Mouse (Mus musculus) thymus, adult 2 months (tissue): ENCODE measurements around the gene Mrto4. TPM values are rescaled to one million over a fixed set of nuclear protein-coding genes. Genes with fewer than 3 reads are reported as not detected.

ENCODE experiments used
- DNase-seq: peaks from one replicate; pipeline ENCODE4 v3.0.0; 2021
- H3K27ac ChIP-seq: fragments of 200-500 bp; 2 replicates; pipeline ENCODE4 v1.5.1; 2012; ENCODE audit warnings: low read length, control low read depth; ENCODE audit not compliant: control insufficient read depth, insufficient read depth
- H3K27me3 ChIP-seq: fragments of 200-500 bp; 2 replicates; pipeline ENCODE4 v1.6.1; 2012; ENCODE audit warnings: mild to moderate bottlenecking, low read length, moderate library complexity, mixed read lengths; ENCODE audit not compliant: control insufficient read depth, insufficient read depth
- H3K36me3 ChIP-seq: fragments of 200-500 bp; 2 replicates; pipeline ENCODE4 v1.6.1; 2012; ENCODE audit warnings: mild to moderate bottlenecking, low read length, moderate library complexity; ENCODE audit not compliant: control insufficient read depth, insufficient read depth
- H3K4me1 ChIP-seq: fragments of 200-500 bp; replicated peaks from 2 replicates; pipeline ENCODE4 v1.6.1; 2012; ENCODE audit warnings: low read length; ENCODE audit not compliant: control insufficient read depth, insufficient read depth
- H3K4me3 ChIP-seq: fragments of 200-500 bp; 2 replicates; pipeline ENCODE4 v1.5.1; 2012; ENCODE audit warnings: mild to moderate bottlenecking, low read length, control low read depth, moderate library complexity; ENCODE audit not compliant: control insufficient read depth, insufficient read depth
- CTCF ChIP-seq: fragments of 200-500 bp; IDR thresholded peaks from 2 replicates; pipeline ENCODE4 v1.5.1; 2012; ENCODE audit warnings: mild to moderate bottlenecking, control low read depth, low read length, moderate library complexity, borderline replicate concordance; ENCODE audit not compliant: control insufficient read depth, poor library complexity, insufficient read depth; ENCODE audit errors: extremely low read depth
- POLR2A ChIP-seq: fragments of 200-500 bp; IDR thresholded peaks from 2 replicates; pipeline ENCODE4 v1.6.1; 2012; ENCODE audit warnings: mild to moderate bottlenecking, low read length, control low read depth, moderate library complexity; ENCODE audit not compliant: control insufficient read depth, poor library complexity, insufficient read depth; ENCODE audit errors: extremely low read depth
- WGBS: fragments of 180-500 bp; shearing (Covaris S2); methylation state at CpG from one replicate; pipeline ENCODE4 v1.1.7; 2018; 5-methylcytosine and 5-hydroxymethylcytosine counted together
- polyA plus RNA-seq: library from polyadenylated mRNA; depleted of rRNA; stranded (reverse); fragments of >200 nt; gene quantifications from 2 replicates; pipeline ENCODE4 v1.2.3, GENCODE M21; 2012

Mrto4 gene
- polyA plus RNA-seq, 1 experiment, result 33.7 TPM

GRCm38 (mm10) chr4:139330605-139331004 is 21.8 kb downstream of the Mrto4 start:
- Histone ChIP-seq H3K27me3 (no peaks in the 10 kb centered on the region), H3K27ac (peak overlapping the region; percentile 34; the same call in 1 of the 2 replicates), H3K4me1 (peaks cover 5% of the 10 kb centered on the region), H3K36me3 (no peaks in the 10 kb centered on the region), H3K4me3 (peak overlapping the region; percentile 62)
- 4% methylated on average over 10 of the region's 10 CpGs for WGBS
- peak; percentile 58 for TF ChIP-seq POLR2A
- TF ChIP-seq CTCF, result peak; percentile 82
- DNase-seq, result peak; percentile 89

DNA sequence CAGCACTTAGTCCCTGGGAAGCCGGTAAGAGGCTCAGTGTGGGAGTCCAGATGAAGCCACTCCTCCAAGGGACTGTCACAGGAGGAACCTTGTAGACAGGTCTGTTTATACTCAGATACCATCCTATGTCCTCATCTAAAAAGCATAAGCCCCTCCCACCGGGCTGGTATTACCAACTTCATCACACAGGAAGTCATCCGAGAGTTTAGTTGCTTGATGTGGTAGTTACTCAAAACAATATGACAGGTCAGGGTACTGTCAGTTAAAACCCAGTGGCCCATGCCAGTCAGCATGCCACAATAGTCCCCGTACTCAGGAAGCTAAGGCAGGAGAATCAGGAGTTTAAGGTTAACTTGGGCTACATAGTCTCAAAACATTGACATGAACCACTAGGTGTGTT is 32.6 kb downstream of the Mrto4 start:
- TF ChIP-seq CTCF (no peak), POLR2A (no peak)
- Histone ChIP-seq H3K27me3 (no peaks in the 10 kb centered on the region), H3K36me3 (no peaks in the 10 kb centered on the region), H3K27ac (no peak overlapping the region), H3K4me1 (0 out of 2 replicates have a peak, but pooled peaks cover 2% of the 10 kb centered on the region), H3K4me3 (no peak overlapping the region)
- WGBS, result 68% methylated on average over 4 of the region's 4 CpGs
- no peak for DNase-seq

DNA sequence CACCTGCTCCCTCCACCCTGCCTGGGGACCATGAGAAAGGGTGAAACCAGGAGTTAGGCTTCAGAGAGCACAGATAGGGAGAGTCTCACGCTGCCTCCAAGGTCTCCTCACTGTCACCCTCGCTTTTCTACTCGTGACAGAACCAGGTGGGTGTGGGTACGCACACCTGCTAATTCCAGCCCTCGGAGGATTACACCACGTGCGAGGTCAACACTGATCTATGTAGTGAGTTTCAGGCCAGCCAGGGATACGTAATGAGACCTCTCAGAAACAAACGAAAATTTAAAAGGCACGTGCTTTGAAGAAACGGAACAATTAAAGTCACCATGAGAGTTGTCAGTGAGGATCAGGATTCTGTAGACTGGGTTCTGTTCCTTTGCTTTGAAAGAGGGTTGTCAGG is 33.9 kb downstream of the Mrto4 start:
- TF ChIP-seq CTCF (no peak), POLR2A (no peak)
- no peak overlapping the region for H3K27ac ChIP-seq
- H3K4me3 ChIP-seq, result no peak overlapping the region
- H3K36me3 ChIP-seq, result no peaks in the 10 kb centered on the region
- H3K27me3 ChIP-seq, result no peaks in the 10 kb centered on the region
- 96% methylated on average over 11 of the region's 11 CpGs for WGBS
- no peak for DNase-seq
- H3K4me1 ChIP-seq, result 0 out of 2 replicates have a peak, but pooled peaks cover 2% of the 10 kb centered on the region

GRCm38 (mm10) chr4:139312632-139313031 is 39.7 kb downstream of the Mrto4 start:
- H3K27ac ChIP-seq, result no peak overlapping the region
- peaks cover 13% of the 10 kb centered on the region for H3K4me1 ChIP-seq
- WGBS, result 60% methylated on average over 4 of the region's 4 CpGs
- no peaks in the 10 kb centered on the region for H3K36me3 ChIP-seq
- DNase-seq, result peak; percentile 61
- TF ChIP-seq POLR2A (no peak), CTCF (no peak)
- H3K4me3 ChIP-seq, result no peak overlapping the region
- H3K27me3 ChIP-seq, result peaks cover 3% of the 10 kb centered on the region; the same call in 1 of the 2 replicates

GRCm38 (mm10) chr4:139311707-139312106 is 40.7 kb downstream of the Mrto4 start:
- Histone ChIP-seq H3K27ac (no peak overlapping the region), H3K36me3 (no peaks in the 10 kb centered on the region), H3K4me1 (peaks cover 13% of the 10 kb centered on the region), H3K4me3 (peak overlapping the region; percentile 37; the same call in 1 of the 2 replicates), H3K27me3 (peaks cover 3% of the 10 kb centered on the region; the same call in 1 of the 2 replicates)
- 40% methylated on average over 14 of the region's 14 CpGs for WGBS
- TF ChIP-seq CTCF (no peak), POLR2A (no peak)
- DNase-seq, result no peak

- no peak for TF ChIP-seq POLR2A
- DNase-seq, result no peak
- Histone ChIP-seq H3K27ac (no peak overlapping the region), H3K4me1 (peaks cover 13% of the 10 kb centered on the region), H3K27me3 (peaks cover 3% of the 10 kb centered on the region; the same call in 1 of the 2 replicates), H3K36me3 (no peaks in the 10 kb centered on the region), H3K4me3 (peak overlapping the region; percentile 89)
- under 1% methylated on average over 53 of the region's 53 CpGs for WGBS
Measured at GRCm38 (mm10) chr4:139310899-139311701, 41.3 kb downstream of the Mrto4 start.
